Mouse (Mus musculus): ENCODE results near the gene Lcmt1. TPM values are rescaled to one million over a fixed set of nuclear protein-coding genes. Genes with fewer than 3 reads are reported as not detected.

The Lcmt1 gene
- polyA plus RNA-seq, 1 experiment from 2014 or later = 49.7 TPM

- no peak for ATAC-seq (replicated peaks; ENCODE audit: low FRiP score)
- 81% methylated on average over 4 of the region's 4 CpGs for WGBS
Observed at GRCm38 (mm10) chr7:123431206-123431605, 61.6 kb downstream of the Lcmt1 start.

DNA sequence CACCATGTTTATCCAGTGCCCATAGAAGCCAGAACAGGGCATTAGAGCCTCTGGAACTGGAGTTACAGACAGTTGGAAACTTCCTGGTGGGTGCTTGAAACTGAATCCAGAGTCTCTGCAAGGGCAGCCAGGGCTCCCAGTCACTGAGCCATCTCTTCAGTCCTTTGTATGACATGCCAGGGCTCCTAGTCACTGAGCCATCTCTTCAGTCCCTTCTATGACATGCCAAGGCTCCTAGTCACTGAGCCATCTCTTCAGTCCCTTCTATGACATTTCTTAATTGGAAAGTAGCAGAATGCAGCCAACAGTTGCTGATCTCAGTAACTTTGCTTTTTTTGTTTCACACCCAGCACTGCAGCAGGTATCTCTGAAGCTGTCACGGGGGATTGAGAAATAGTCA is 72.5 kb downstream of the Lcmt1 start:
- Histone ChIP-seq H3K27me3 (replicated peaks; ENCODE audit: control insufficient read depth, insufficient read depth, low read length) (no peaks in the 10 kb centered on the region), H3K36me3 (ENCODE audit: control insufficient read depth, insufficient read depth, low read length) (no peaks in the 10 kb centered on the region), H3K9ac (ENCODE audit: low read depth, low read length) (no peak overlapping the region), H3K4me2 (no peak overlapping the region), H3K4me3 (ENCODE audit: low read depth, low read length) (no peak overlapping the region), H3K9me3 (ENCODE audit: control insufficient read depth, low read length) (no peaks in the 10 kb centered on the region), H3K4me1 (replicated peaks; ENCODE audit: control insufficient read depth, insufficient read depth, low read length) (no peaks in the 10 kb centered on the region), H3K27ac (ENCODE audit: low read depth, low read length) (no peak overlapping the region)
- ATAC-seq (replicated peaks; ENCODE audit: low FRiP score) = no peak
- DNase-seq (ENCODE audit: low spot score) = peak; percentile 11
- WGBS = 45% methylated on average over 1 of the region's 1 CpGs

More at GRCm38 (mm10) chr7:123431206-123431605, 61.6 kb downstream of the Lcmt1 start:
- no peak overlapping the region for H3K27ac ChIP-seq (ENCODE audit: low read depth, low read length)
- no peaks in the 10 kb centered on the region for H3K27me3 ChIP-seq (replicated peaks; ENCODE audit: control insufficient read depth, insufficient read depth, low read length)
- no peak overlapping the region for H3K4me2 ChIP-seq
- 0 out of 2 replicates have a peak, but pooled peaks cover 2% of the 10 kb centered on the region for H3K4me1 ChIP-seq (replicated peaks; ENCODE audit: control insufficient read depth, insufficient read depth, low read length)
- H3K9me3 ChIP-seq (ENCODE audit: control insufficient read depth, low read length) = no peaks in the 10 kb centered on the region
- no peak for DNase-seq (ENCODE audit: low spot score)
- peaks cover 7% of the 10 kb centered on the region; the same call in 1 of the 2 replicates for H3K36me3 ChIP-seq (ENCODE audit: control insufficient read depth, insufficient read depth, low read length)
- no peak overlapping the region for H3K4me3 ChIP-seq (ENCODE audit: low read depth, low read length)
- H3K9ac ChIP-seq (ENCODE audit: low read depth, low read length) = no peak overlapping the region

GRCm38 (mm10) chr7:123448794-123449193 is 79.2 kb downstream of the Lcmt1 start:
- Histone ChIP-seq H3K4me3 (ENCODE audit: low read depth, low read length) (no peak overlapping the region), H3K27me3 (replicated peaks; ENCODE audit: control insufficient read depth, insufficient read depth, low read length) (no peaks in the 10 kb centered on the region), H3K9ac (ENCODE audit: low read depth, low read length) (no peak overlapping the region), H3K27ac (ENCODE audit: low read depth, low read length) (no peak overlapping the region), H3K4me2 (no peak overlapping the region), H3K4me1 (replicated peaks; ENCODE audit: control insufficient read depth, insufficient read depth, low read length) (peaks cover 6% of the 10 kb centered on the region), H3K9me3 (ENCODE audit: control insufficient read depth, low read length) (no peaks in the 10 kb centered on the region), H3K36me3 (ENCODE audit: control insufficient read depth, insufficient read depth, low read length) (no peaks in the 10 kb centered on the region)
- 88% methylated on average over 2 of the region's 2 CpGs for WGBS
- no peak for ATAC-seq (replicated peaks; ENCODE audit: low FRiP score)
- no peak for DNase-seq (ENCODE audit: low spot score)

DNA sequence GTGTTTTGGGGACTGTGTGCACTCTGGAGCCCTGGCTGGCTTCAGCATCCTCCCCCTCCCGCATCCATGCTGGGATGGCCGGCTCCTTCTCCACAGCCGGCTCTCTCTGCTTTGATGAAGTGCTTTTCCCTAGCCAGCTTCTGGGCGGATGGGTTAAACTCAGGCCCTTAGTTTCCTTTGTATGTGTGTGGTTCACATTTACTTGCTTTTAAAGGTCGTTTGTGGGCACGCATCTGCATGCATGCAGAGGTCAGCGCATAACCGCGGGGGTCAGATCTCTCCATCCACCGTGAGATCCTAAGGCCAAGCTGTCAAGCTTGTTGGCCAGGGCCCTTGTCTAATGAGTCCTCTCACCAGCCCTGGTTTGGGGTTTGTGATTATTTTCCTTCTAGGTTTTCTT is 80.1 kb downstream of the Lcmt1 start:
- WGBS = 83% methylated on average over 10 of the region's 10 CpGs
- no peak overlapping the region for H3K27ac ChIP-seq (ENCODE audit: low read depth, low read length)
- H3K36me3 ChIP-seq (ENCODE audit: control insufficient read depth, insufficient read depth, low read length) = no peaks in the 10 kb centered on the region
- H3K4me3 ChIP-seq (ENCODE audit: low read depth, low read length) = no peak overlapping the region
- H3K27me3 ChIP-seq (replicated peaks; ENCODE audit: control insufficient read depth, insufficient read depth, low read length) = no peaks in the 10 kb centered on the region
- H3K9ac ChIP-seq (ENCODE audit: low read depth, low read length) = no peak overlapping the region
- no peak overlapping the region for H3K4me2 ChIP-seq
- H3K9me3 ChIP-seq (ENCODE audit: control insufficient read depth, low read length) = no peaks in the 10 kb centered on the region
- no peak for ATAC-seq (replicated peaks; ENCODE audit: low FRiP score)
- no peak for DNase-seq (ENCODE audit: low spot score)
- peaks cover 6% of the 10 kb centered on the region for H3K4me1 ChIP-seq (replicated peaks; ENCODE audit: control insufficient read depth, insufficient read depth, low read length)

DNA sequence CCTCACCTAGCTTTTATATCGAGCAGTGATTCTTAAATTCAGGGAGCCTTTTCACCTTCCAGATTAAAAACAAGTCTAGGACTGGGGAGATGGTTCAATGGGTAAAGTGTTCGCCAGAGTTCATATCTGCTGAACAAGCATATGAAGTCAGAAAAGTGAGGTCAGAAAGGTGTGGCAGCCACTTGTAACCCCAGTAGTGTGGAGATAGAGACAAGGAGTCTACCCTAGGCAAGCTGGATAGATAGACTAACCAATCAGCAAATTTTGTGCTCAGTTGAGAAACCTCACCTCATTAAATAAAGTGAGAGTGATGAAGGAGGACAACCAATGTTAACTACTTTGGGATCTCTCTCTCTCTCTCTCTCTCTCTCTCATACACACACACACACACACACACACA is 80.9 kb downstream of the Lcmt1 start:
- Histone ChIP-seq H3K9me3 (ENCODE audit: control insufficient read depth, low read length) (no peaks in the 10 kb centered on the region), H3K27me3 (replicated peaks; ENCODE audit: control insufficient read depth, insufficient read depth, low read length) (no peaks in the 10 kb centered on the region), H3K4me3 (ENCODE audit: low read depth, low read length) (no peak overlapping the region), H3K4me1 (replicated peaks; ENCODE audit: control insufficient read depth, insufficient read depth, low read length) (peaks cover 6% of the 10 kb centered on the region), H3K36me3 (ENCODE audit: control insufficient read depth, insufficient read depth, low read length) (no peaks in the 10 kb centered on the region), H3K27ac (ENCODE audit: low read depth, low read length) (no peak overlapping the region), H3K4me2 (no peak overlapping the region), H3K9ac (ENCODE audit: low read depth, low read length) (no peak overlapping the region)
- DNase-seq (ENCODE audit: low spot score) (no peak), ATAC-seq (replicated peaks; ENCODE audit: low FRiP score) (peak; percentile 82)
- WGBS = 75% methylated on average over 2 of the region's 2 CpGs

DNA sequence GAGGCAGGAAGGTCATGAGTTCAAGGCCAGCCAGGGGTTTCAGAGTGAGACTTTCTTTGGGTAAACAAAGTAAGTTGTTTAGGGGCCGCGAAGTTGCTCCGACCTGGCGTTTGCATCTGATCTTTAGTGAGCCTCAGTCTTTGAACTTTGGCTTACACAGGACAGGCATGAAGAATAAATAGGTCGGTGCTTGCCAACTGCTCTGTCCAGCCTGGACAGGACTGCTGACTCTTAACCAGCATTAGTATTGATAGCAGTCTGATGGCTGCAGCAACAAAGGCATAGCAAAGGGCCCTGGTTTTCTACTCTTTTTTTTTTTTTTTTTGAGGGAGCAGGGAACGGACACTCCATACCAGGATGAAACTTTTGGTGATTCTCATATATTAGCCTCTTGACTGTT is 83.0 kb downstream of the Lcmt1 start:
- DNase-seq (ENCODE audit: low spot score) (no peak), ATAC-seq (replicated peaks; ENCODE audit: low FRiP score) (no peak)
- Histone ChIP-seq H3K27me3 (replicated peaks; ENCODE audit: control insufficient read depth, insufficient read depth, low read length) (no peaks in the 10 kb centered on the region), H3K4me2 (no peak overlapping the region), H3K4me3 (ENCODE audit: low read depth, low read length) (no peak overlapping the region), H3K4me1 (replicated peaks; ENCODE audit: control insufficient read depth, insufficient read depth, low read length) (peaks cover 18% of the 10 kb centered on the region), H3K36me3 (ENCODE audit: control insufficient read depth, insufficient read depth, low read length) (no peaks in the 10 kb centered on the region), H3K27ac (ENCODE audit: low read depth, low read length) (no peak overlapping the region), H3K9me3 (ENCODE audit: control insufficient read depth, low read length) (no peaks in the 10 kb centered on the region), H3K9ac (ENCODE audit: low read depth, low read length) (no peak overlapping the region)
- 73% methylated on average over 6 of the region's 6 CpGs for WGBS

- DNase-seq (ENCODE audit: low spot score) = no peak
- Histone ChIP-seq H3K4me3 (ENCODE audit: low read depth, low read length) (no peak overlapping the region), H3K4me1 (replicated peaks; ENCODE audit: control insufficient read depth, insufficient read depth, low read length) (peaks cover 24% of the 10 kb centered on the region), H3K9ac (ENCODE audit: low read depth, low read length) (no peak overlapping the region), H3K4me2 (no peak overlapping the region), H3K27ac (ENCODE audit: low read depth, low read length) (no peak overlapping the region), H3K36me3 (ENCODE audit: control insufficient read depth, insufficient read depth, low read length) (no peaks in the 10 kb centered on the region), H3K9me3 (ENCODE audit: control insufficient read depth, low read length) (no peaks in the 10 kb centered on the region), H3K27me3 (replicated peaks; ENCODE audit: control insufficient read depth, insufficient read depth, low read length) (no peaks in the 10 kb centered on the region)
- 78% methylated on average over 8 of the region's 8 CpGs for WGBS
- ATAC-seq (replicated peaks; ENCODE audit: low FRiP score) = no peak
Observed at GRCm38 (mm10) chr7:123453066-123453465, 83.5 kb downstream of the Lcmt1 start.

GRCm38 (mm10) chr7:123455088-123455487 is 85.5 kb downstream of the Lcmt1 start:
- no peak for DNase-seq (ENCODE audit: low spot score)
- H3K9me3 ChIP-seq (ENCODE audit: control insufficient read depth, low read length) = no peaks in the 10 kb centered on the region
- H3K4me1 ChIP-seq (replicated peaks; ENCODE audit: control insufficient read depth, insufficient read depth, low read length) = peaks cover 38% of the 10 kb centered on the region
- H3K9ac ChIP-seq (ENCODE audit: low read depth, low read length) = no peak overlapping the region
- no peaks in the 10 kb centered on the region for H3K36me3 ChIP-seq (ENCODE audit: control insufficient read depth, insufficient read depth, low read length)
- no peak overlapping the region for H3K4me3 ChIP-seq (ENCODE audit: low read depth, low read length)
- H3K27me3 ChIP-seq (replicated peaks; ENCODE audit: control insufficient read depth, insufficient read depth, low read length) = no peaks in the 10 kb centered on the region
- no peak for ATAC-seq (replicated peaks; ENCODE audit: low FRiP score)
- 84% methylated on average over 3 of the region's 3 CpGs for WGBS
- H3K4me2 ChIP-seq = no peak overlapping the region
- H3K27ac ChIP-seq (ENCODE audit: low read depth, low read length) = no peak overlapping the region

DNA sequence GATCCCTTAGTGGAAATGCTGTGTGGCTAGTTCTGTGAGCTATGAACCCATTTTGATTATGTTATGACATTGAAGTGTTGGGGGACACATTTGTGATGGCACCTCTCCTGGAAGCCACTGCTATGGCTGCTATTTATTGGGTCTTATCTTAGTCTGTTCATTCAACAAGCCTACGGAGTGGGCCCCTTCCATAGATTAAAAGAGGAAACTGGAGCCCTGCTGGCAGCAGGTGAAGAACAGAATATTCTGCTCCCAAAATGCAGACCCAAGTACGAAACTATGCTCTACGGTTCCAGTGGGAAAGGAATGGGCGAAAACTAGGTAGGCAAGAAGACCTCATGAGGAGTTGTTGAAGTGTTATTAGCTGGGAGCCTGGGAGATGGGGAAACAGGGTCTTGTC is 88.7 kb downstream of the Lcmt1 start:
- Histone ChIP-seq H3K36me3 (ENCODE audit: control insufficient read depth, insufficient read depth, low read length) (no peaks in the 10 kb centered on the region), H3K9ac (ENCODE audit: low read depth, low read length) (no peak overlapping the region), H3K4me3 (ENCODE audit: low read depth, low read length) (no peak overlapping the region), H3K4me2 (peak overlapping the region; percentile 20; the same call in 1 of the 2 replicates), H3K4me1 (replicated peaks; ENCODE audit: control insufficient read depth, insufficient read depth, low read length) (peaks cover 61% of the 10 kb centered on the region), H3K27ac (ENCODE audit: low read depth, low read length) (peak overlapping the region; percentile 58), H3K27me3 (replicated peaks; ENCODE audit: control insufficient read depth, insufficient read depth, low read length) (no peaks in the 10 kb centered on the region), H3K9me3 (ENCODE audit: control insufficient read depth, low read length) (no peaks in the 10 kb centered on the region)
- WGBS = 72% methylated on average over 4 of the region's 4 CpGs
- no peak for ATAC-seq (replicated peaks; ENCODE audit: low FRiP score)
- no peak for DNase-seq (ENCODE audit: low spot score)
